Mouse (Mus musculus) C3H10T1/2 (cell line): ENCODE data around the gene Etfrf1. TPM values are rescaled to one million over a fixed set of nuclear protein-coding genes. Genes with fewer than 3 reads are reported as not detected.

Experiments
- polyA plus RNA-seq, 2 experiments: library from polyadenylated mRNA; unstranded; fragments of >200 nt; fragmentation: generic; extraction: Trizol; gene quantifications; one replicate each; pipeline ENCODE4 v1.2.1; 2012; ENCODE audit warnings: missing spikeins in 2 of 2

The Etfrf1 gene
- polyA plus RNA-seq = 1 to 10 TPM in 1 of 2 experiments, under 1 TPM in 1; 0.34 to 6.9 TPM

DNA sequence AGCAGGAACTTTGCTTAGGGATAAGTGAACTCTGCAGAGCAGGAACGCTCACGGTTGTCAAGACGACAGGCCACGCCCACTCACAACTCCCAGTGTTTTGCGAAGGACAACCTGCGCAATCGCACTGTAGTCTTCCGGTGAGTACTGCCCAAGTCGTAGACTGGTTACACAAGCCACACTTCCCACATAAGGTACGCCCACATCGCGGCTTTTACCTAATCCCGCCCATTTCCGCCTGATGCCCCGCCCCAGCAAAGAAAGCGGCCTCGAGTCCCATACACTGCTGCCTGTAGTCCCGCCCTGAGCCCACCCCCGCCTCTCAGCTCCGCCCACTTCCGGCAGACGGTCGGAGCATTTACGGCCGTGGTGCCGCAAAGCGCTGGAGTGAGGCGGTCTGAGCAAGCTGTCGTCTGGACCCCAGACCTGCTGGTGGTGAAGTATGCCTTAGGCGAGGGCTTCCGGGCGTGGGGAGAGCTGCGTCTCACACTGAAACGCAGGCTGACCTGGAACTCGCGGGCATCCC is at the start of gene Etfrf1, which contains the start of gene Casc1:
Gene Etfrf1 (plus strand): TSS at position 319 of the 523 bp plus-strand sequence.
Gene Casc1 (minus strand): TSS at position 190 of the 523 bp plus-strand sequence.

DNA sequence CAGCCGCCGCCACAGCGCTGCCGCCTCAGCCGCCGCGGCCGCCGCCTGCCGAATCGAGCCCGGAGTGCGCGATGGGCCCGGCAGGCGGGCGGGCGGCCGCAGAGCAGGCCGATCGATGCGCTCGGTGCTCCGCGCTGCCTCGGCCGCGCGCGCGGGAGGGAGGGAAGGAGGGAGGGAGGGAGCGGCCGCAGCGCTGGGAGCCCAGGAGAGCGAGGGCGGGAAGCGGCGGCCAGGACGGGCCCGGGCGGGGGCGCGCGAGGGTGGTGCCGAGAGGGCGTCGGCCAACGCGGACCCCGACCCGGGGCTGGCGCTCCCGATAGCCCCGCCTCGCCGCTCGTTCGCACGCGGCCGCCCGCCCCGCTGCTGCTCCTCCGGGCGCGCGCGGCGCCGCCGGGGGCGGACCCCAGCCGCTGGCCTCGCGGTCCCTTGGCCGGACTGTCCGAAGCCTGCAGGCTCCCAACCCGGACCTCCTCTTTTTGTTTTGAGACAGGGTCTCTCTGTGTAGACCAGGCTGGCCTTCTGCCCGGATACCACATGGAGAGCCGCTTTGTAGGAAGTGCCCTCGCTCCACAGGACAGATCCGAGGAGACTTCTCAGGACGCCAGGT is 39.4 kb downstream of the Etfrf1 start, which contains the start of gene Kras:
Gene Kras (minus strand): TSS at position 55 of the 607 bp plus-strand sequence.

Other genes with a start within 250 kb of the Etfrf1 start
- 10 to 100 TPM in 1 of 2 experiments, 1 to 10 TPM in 1; 3.0 to 18.7 TPM for gene Bcat1, start 134.9 kb upstream of the Etfrf1 start, polyA plus RNA-seq
- gene Lrmp, start 95.5 kb upstream of the Etfrf1 start, polyA plus RNA-seq = not detected
- under 1 TPM; 0.01 to 0.41 TPM for gene Casc1, start 129 bp upstream of the Etfrf1 start, polyA plus RNA-seq
- 1 to 10 TPM; 1.5 to 4.7 TPM for gene Kras, start 39.1 kb downstream of the Etfrf1 start, polyA plus RNA-seq